Mouse (Mus musculus) lung, adult 2 months (tissue): ENCODE measurements at regions not wholly inside any gene's neighbourhood (a gene's known extent, or its start where the extent isn't known, plus 50 kb on each side); places are given as distances from the start of the nearest gene placed in this dataset.

Experiments
- DNase-seq: peaks from one replicate; pipeline ENCODE4 v3.0.0; 2022
- H3K4me1 ChIP-seq: fragments of 200-500 bp; 2 replicates; pipeline ENCODE4 v1.6.1; 2011; ENCODE audit warnings: low read length; ENCODE audit not compliant: control insufficient read depth, insufficient read depth
- H3K4me3 ChIP-seq: fragments of 200-500 bp; replicated peaks from 2 replicates; pipeline ENCODE3; 2011; ENCODE audit warnings: low read depth, mild to moderate bottlenecking, control low read depth, low read length; ENCODE audit errors: extremely low read depth
- CTCF ChIP-seq: fragments of 200-500 bp; IDR thresholded peaks from 2 replicates; pipeline ENCODE4 v1.5.1; 2011; ENCODE audit warnings: mild to moderate bottlenecking, low read length, control low read depth; ENCODE audit not compliant: insufficient read depth
- POLR2A ChIP-seq: fragments of 200-500 bp; IDR thresholded peaks from 2 replicates; pipeline ENCODE4 v1.6.1; 2011; ENCODE audit warnings: low read depth, mild to moderate bottlenecking, control low read depth, low read length, borderline replicate concordance; ENCODE audit errors: extremely low read depth
- WGBS: fragments of 180-500 bp; shearing (Covaris S2); methylation state at CpG from one replicate; pipeline ENCODE4 v1.1.7; 2018; 5-methylcytosine and 5-hydroxymethylcytosine counted together

DNA sequence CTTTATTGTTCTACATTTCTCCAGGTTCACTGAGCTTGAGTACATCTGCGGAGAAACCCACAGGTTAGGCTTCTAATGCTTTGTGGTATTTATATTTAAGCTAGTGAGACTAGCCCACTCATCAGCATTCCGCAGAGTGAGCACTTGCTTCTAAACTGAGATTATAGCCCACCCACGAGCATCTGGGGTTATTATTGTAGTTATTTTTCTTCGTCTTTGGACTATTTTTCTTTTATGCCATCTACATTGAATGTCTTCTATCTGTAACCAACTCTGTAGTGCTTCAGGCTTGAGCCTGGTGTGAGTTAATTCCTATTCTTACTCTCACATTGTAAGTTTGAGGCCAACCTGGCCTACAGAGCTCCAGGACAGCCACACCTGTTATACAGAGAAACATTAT lies 765.0 kb upstream of the Alcam start:
- Histone ChIP-seq H3K4me1 (no peaks in the 10 kb centered on the region), H3K4me3 (no peak overlapping the region)
- TF ChIP-seq POLR2A (no peak), CTCF (no peak)
- no peak for DNase-seq
- WGBS = 63% methylated on average over 4 of the region's 4 CpGs

DNA sequence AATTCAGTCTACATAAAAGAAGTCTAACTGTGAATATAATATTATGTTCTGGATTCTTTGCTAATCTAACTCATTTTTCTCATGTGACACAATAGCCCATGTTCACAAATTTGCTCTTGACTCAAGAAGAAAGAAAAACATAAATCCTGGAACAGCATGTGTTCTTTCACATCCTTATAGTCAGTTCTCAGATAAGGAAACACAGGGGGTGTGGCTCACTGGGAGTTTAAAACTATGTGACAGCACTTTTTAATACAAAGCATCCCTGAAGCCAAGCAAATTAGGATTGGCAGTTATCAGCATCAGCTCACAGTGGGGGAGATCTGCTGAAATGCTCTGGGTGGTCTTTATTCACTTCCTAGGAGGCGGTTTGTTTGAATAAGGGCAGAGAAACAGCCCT lies 747.6 kb upstream of the Alcam start:
- WGBS = 38% methylated on average over 1 of the region's 1 CpGs
- no peaks in the 10 kb centered on the region for H3K4me1 ChIP-seq
- no peak for TF ChIP-seq POLR2A
- no peak for TF ChIP-seq CTCF
- no peak overlapping the region for H3K4me3 ChIP-seq
- DNase-seq = no peak

DNA sequence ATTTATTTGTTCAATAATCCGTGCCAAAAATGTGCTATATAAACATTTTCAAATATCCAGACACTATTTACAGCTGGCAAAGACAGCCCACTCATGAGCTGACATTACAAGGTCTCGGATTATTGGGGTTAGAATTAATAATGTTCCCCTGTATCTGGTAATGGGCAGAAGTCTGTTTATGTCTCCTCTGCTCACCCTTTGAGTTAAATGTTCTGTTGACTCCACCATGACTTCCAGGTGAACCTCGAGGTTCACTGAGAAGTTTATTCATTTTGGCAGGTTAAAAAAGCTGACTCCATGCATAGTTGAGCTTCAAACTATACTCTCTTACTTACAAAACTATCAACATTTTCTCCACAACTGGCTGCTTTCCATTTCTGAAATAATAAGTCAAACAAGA lies 732.6 kb upstream of the Alcam start:
- TF ChIP-seq CTCF (no peak), POLR2A (no peak)
- H3K4me3 ChIP-seq = no peak overlapping the region
- no peaks in the 10 kb centered on the region for H3K4me1 ChIP-seq
- WGBS = 20% methylated on average over 3 of the region's 3 CpGs
- no peak for DNase-seq

DNA sequence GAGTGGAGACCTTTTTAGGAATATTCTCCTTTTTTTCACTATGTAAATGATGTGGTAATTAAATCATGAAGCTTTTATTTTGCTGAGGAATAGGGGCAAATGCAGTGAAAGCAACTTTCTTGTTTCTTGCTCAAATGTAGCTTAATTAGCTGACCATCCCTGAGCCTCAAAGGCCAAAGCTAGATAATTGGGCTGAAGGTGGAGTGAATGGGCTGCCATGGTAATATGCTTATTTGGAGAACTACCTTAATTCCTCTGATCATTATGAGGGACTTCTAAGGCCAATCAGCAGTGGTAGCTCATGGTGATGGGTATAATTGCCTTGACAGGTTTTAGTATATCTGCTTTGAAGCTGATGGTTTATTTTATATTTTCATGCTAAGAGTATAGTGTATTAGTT lies 702.5 kb upstream of the Alcam start:
- no peak for DNase-seq
- no peak for TF ChIP-seq CTCF
- TF ChIP-seq POLR2A = no peak
- no peaks in the 10 kb centered on the region for H3K4me1 ChIP-seq

DNA sequence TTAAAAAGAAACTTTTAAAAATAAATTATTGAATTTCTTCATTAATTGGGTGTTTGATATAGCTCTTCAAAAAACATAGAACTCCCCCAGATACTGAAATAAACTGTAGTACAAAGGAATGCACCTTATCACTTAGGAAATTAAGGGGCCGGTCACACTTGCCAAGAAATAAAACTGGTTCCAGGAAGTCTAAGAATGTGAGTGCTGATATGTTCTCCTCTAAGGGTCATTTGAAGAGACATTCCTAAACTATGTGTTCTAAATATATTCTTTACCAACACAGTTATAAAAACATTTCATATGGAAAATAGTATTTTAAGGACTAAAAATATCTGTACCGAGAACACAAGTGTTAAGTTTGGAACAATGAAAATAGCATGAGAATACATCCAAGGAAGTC lies 676.8 kb upstream of the Alcam start:
- no peak overlapping the region for H3K4me3 ChIP-seq
- H3K4me1 ChIP-seq = no peaks in the 10 kb centered on the region
- WGBS = 40% methylated on average over 2 of the region's 2 CpGs
- TF ChIP-seq POLR2A (no peak), CTCF (no peak)
- no peak for DNase-seq

More for the DNA sequence above, 702.5 kb upstream of the Alcam start:
- H3K4me3 ChIP-seq = no peak overlapping the region

DNA sequence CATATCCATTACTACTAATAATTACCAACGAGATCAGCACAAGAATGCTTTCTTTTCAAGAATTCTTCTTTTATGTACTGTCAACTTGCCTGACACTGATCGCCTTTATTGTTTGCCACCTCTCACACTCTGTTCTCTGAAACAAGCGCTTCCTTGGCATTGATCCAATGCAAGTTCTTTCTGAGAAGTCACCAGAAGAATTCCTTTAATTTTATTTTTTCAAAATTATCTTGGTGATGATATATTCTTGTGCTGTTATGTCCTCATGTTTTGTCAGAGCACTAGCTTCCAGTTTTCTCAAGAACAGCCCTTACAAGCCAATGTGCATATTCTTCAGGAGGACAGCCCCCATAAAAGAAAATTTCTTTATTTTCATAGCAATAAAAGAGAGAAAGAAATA lies 654.9 kb upstream of the Alcam start:
- TF ChIP-seq CTCF = no peak
- TF ChIP-seq POLR2A = no peak
- H3K4me3 ChIP-seq = no peak overlapping the region
- WGBS = 58% methylated on average over 3 of the region's 3 CpGs

DNA sequence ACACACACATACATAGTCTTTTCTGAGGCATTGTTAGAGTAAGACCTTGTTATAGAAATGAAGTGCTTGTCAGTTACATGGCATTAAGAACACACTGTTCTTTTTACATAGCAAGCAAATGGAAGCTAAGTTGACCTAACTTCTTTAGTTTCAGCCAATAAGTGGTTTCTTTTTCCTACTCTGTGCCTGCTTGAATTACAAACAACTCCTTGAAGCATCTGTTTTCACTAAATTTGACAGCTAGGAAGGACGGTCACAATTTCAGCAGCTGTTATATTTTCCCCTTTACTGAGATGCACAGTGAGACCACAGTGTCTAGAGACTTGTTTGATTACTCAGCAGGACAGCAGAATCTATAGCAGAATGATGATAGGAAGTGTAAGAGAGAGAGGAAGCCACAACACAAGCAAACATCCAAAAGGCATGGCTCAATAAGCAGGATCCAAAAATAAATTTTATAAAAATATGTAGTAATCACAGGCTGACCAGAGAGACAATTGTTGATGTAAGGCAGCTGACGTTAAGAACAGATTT lies 641.6 kb upstream of the Alcam start:
- no peak overlapping the region for H3K4me3 ChIP-seq
- DNase-seq = no peak
- 44% methylated on average over 2 of the region's 2 CpGs for WGBS
- TF ChIP-seq POLR2A = no peak
- TF ChIP-seq CTCF = no peak
- no peaks in the 10 kb centered on the region for H3K4me1 ChIP-seq

More for the DNA sequence above, 654.9 kb upstream of the Alcam start:
- DNase-seq = no peak
- H3K4me1 ChIP-seq = no peaks in the 10 kb centered on the region

DNA sequence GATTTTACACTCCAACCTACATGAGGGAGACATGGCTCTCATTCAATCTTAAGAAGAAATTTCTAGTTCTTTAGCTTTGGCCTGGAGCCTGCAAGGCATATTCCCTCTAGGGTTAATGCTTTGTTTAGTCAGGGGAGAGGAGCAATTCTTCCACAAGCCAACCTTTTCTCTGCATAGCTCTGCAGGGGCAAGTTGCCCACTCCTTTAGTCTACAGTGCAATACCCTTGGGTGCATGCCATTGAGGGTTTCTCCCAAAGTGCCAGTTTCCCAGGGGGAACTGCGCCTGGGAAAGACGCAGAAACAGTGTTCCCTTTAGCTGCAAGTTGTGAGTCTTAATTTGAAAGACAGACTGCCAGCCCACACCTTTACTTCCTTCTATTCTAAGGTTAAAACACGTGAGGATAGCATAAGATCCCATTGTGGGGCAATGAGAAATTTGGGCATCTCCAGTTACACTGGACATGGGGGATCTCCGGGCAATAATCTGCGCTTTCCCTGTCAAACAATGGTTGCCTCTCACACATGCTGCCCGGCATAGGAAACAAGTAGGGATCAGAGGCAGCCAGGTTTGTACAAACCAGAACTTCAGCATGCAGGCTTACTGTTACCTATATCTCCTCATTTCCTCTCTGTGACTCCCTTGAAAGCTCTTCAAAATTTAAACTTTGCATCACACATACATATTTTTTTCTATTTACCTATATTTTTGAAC lies 620.1 kb upstream of the Alcam start:
- Histone ChIP-seq H3K4me3 (no peak overlapping the region), H3K4me1 (no peaks in the 10 kb centered on the region)
- DNase-seq = no peak
- TF ChIP-seq POLR2A = no peak
- no peak for TF ChIP-seq CTCF
- 60% methylated on average over 6 of the region's 6 CpGs for WGBS

DNA sequence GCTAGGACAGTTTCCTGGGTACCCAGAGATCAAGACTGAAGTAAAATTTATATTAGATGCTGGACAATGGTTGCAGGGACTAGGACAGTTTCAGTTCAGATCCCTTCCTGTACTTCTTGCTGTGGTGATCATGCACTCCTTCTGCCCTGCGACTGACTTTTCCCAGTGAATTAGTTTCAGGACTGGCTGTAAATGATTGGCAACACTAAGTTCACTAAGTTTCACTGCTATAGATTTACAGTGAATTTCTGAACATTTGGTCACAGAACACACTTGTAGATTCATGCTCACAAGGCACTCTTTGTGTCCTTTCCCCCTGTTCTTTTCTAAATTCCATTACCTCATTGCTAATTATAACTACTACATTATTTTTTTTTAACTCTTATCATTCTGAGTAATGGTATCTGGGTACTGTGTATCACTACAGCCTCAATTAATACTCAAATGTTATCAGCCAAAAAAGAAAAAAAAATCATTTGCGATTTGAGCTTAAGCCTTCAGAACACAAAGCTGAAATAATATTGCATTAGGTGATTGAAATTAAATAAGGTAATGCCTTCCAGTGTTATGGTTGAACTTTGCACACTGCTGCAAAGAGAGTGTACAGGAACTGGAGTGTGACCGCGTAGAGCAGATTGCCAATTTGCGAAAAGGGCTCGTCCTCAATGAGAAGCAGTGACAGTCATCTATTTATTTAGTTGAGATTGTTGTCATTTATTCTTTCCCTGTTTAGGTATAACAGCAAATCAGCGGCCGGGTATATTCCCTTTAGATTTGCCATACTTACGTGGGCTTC lies 618.2 kb upstream of the Alcam start:
- no peak overlapping the region for H3K4me3 ChIP-seq
- 81% methylated on average over 9 of the region's 9 CpGs for WGBS
- no peaks in the 10 kb centered on the region for H3K4me1 ChIP-seq
- DNase-seq = no peak
- TF ChIP-seq POLR2A (no peak), CTCF (no peak)

DNA sequence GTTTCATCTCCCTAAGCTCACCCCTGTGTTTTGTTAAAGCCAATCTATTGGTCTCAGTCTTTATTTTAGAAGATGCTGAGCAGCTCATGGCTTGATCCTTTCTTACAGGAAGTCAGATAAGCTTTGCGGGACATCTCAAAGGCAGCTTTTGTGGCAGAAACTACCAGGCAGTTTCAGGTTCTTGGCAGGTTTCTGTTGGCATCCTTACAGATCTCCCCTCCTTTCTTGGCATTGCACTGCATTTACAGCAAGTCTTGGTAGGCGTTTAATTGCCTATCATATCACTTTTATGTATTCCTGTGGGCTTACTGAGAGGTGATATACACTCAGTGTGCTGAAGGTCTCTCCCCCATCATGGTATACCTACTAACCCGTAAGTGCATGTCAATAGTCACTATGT lies 610.3 kb upstream of the Alcam start:
- TF ChIP-seq POLR2A (no peak), CTCF (no peak)

More for the DNA sequence above, 610.3 kb upstream of the Alcam start:
- 74% methylated on average over 3 of the region's 3 CpGs for WGBS
- Histone ChIP-seq H3K4me3 (no peak overlapping the region), H3K4me1 (no peaks in the 10 kb centered on the region)
- no peak for DNase-seq
